Mouse (Mus musculus): ENCODE measurements around the gene Clec4a1. TPM values are rescaled to one million over a fixed set of nuclear protein-coding genes. Genes with fewer than 3 reads are reported as not detected.

The Clec4a1 gene
- 0.60 and 1.8 TPM in 2 replicates for polyA plus RNA-seq (2016; fragmentation: Nextera tagmentation; extraction: Ambion mirVana)

- 66% methylated on average over 4 of the region's 4 CpGs for WGBS
- no peaks in the 10 kb centered on the region for H3K27me3 ChIP-seq (ENCODE audit: insufficient read depth, poor library complexity, severe bottlenecking)
- no peak within 1 kb of the TSS for H3K4me3 ChIP-seq
These were observed at the start of gene Clec4a1 for GRCm38 (mm10) chr6:122921451-122921850. Gene Clec4a1 (plus strand): TSS chr6:122921848.

GRCm38 (mm10) chr6:122872800-122873199 is 48.8 kb upstream of the Clec4a1 start:
- 95% methylated on average over 5 of the region's 5 CpGs for WGBS

More at GRCm38 (mm10) chr6:122921451-122921850, at the start of gene Clec4a1:
- no peak within 1 kb of the TSS for H3K27ac ChIP-seq
- H3K4me1 ChIP-seq (replicated peaks) = no peaks in the 10 kb centered on the region
- no peaks in the 10 kb centered on the region for H3K36me3 ChIP-seq
- no peak for DNase-seq (ENCODE audit: low spot score)
- peaks cover under 1% of the 10 kb centered on the region; the same call in 1 of the 2 replicates for H3K9me3 ChIP-seq

GRCm38 (mm10) chr6:122873871-122874719 is 47.6 kb upstream of the Clec4a1 start, which contains the start of gene Necap1:
Gene Necap1 (plus strand): TSS chr6:122874474.
- Histone ChIP-seq H3K27ac (peak within 1 kb of the TSS; percentile 95), H3K4me1 (replicated peaks) (peaks cover 10% of the 10 kb centered on the region), H3K4me3 (peak within 1 kb of the TSS; percentile 89), H3K27me3 (ENCODE audit: insufficient read depth, poor library complexity, severe bottlenecking) (0 out of 2 replicates have a peak, but pooled peaks cover 3% of the 10 kb centered on the region), H3K9me3 (no peaks in the 10 kb centered on the region), H3K36me3 (peaks cover 24% of the 10 kb centered on the region)
- 8% methylated on average over 43 of the region's 43 CpGs for WGBS
- DNase-seq (ENCODE audit: low spot score) = peak; percentile 96

More at GRCm38 (mm10) chr6:122872800-122873199, 48.8 kb upstream of the Clec4a1 start:
- H3K27ac ChIP-seq = no peak overlapping the region
- 0 out of 2 replicates have a peak, but pooled peaks cover 3% of the 10 kb centered on the region for H3K27me3 ChIP-seq (ENCODE audit: insufficient read depth, poor library complexity, severe bottlenecking)
- no peak overlapping the region for H3K4me3 ChIP-seq
- no peak for DNase-seq (ENCODE audit: low spot score)
- peaks cover 12% of the 10 kb centered on the region; the same call in 1 of the 2 replicates for H3K36me3 ChIP-seq
- no peaks in the 10 kb centered on the region for H3K9me3 ChIP-seq
- peaks cover 10% of the 10 kb centered on the region for H3K4me1 ChIP-seq (replicated peaks)

- Histone ChIP-seq H3K36me3 (peaks cover 31% of the 10 kb centered on the region), H3K27ac (peak overlapping the region; percentile 95), H3K4me1 (replicated peaks) (peaks cover 10% of the 10 kb centered on the region), H3K27me3 (ENCODE audit: insufficient read depth, poor library complexity, severe bottlenecking) (0 out of 2 replicates have a peak, but pooled peaks cover 3% of the 10 kb centered on the region), H3K4me3 (peak overlapping the region; percentile 89), H3K9me3 (no peaks in the 10 kb centered on the region)
- under 1% methylated on average over 31 of the region's 31 CpGs for WGBS
- no peak for DNase-seq (ENCODE audit: low spot score)
These were observed 46.8 kb upstream of the Clec4a1 start for GRCm38 (mm10) chr6:122874720-122875389.

GRCm38 (mm10) chr6:122879141-122879735 is 42.4 kb upstream of the Clec4a1 start:
- Histone ChIP-seq H3K4me1 (replicated peaks) (peaks cover 10% of the 10 kb centered on the region), H3K27me3 (ENCODE audit: insufficient read depth, poor library complexity, severe bottlenecking) (no peaks in the 10 kb centered on the region), H3K4me3 (no peak overlapping the region), H3K27ac (no peak overlapping the region), H3K9me3 (no peaks in the 10 kb centered on the region), H3K36me3 (peaks cover 75% of the 10 kb centered on the region)
- no peak for DNase-seq (ENCODE audit: low spot score)
- 95% methylated on average over 7 of the region's 7 CpGs for WGBS

GRCm38 (mm10) chr6:122879781-122880505 is 41.7 kb upstream of the Clec4a1 start:
- Histone ChIP-seq H3K36me3 (peaks cover 82% of the 10 kb centered on the region), H3K9me3 (no peaks in the 10 kb centered on the region), H3K4me3 (no peak overlapping the region), H3K4me1 (replicated peaks) (peaks cover 10% of the 10 kb centered on the region), H3K27me3 (ENCODE audit: insufficient read depth, poor library complexity, severe bottlenecking) (no peaks in the 10 kb centered on the region), H3K27ac (no peak overlapping the region)
- WGBS = 91% methylated on average over 7 of the region's 7 CpGs
- no peak for DNase-seq (ENCODE audit: low spot score)

DNA sequence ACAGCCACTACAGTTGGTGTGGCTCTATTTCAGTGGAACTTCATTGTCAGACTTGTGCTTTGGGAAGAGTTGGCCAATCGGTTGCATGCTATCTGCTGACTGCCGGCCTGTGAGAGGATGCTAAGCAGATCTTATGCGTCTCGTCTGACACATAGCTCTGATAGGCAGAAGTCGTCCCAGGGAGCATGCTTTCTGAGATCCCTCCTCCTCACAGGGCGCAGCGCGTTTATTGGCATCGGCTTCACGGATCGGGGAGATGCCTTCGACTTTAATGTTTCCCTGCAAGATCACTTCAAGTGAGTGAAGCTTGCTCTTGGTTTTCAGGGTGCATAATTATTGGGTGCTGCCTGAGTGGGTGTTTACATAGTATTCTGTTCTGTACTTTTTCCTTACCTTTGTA is 40.4 kb upstream of the Clec4a1 start:
- DNase-seq (ENCODE audit: low spot score) = no peak
- Histone ChIP-seq H3K4me1 (replicated peaks) (no peaks in the 10 kb centered on the region), H3K27me3 (ENCODE audit: insufficient read depth, poor library complexity, severe bottlenecking) (no peaks in the 10 kb centered on the region), H3K4me3 (no peak overlapping the region), H3K9me3 (no peaks in the 10 kb centered on the region), H3K36me3 (peaks cover 93% of the 10 kb centered on the region), H3K27ac (no peak overlapping the region)
- WGBS = 95% methylated on average over 12 of the region's 12 CpGs

- peaks cover 100% of the 10 kb centered on the region for H3K36me3 ChIP-seq
These were observed 38.0 kb upstream of the Clec4a1 start for GRCm38 (mm10) chr6:122883603-122884002.

DNA sequence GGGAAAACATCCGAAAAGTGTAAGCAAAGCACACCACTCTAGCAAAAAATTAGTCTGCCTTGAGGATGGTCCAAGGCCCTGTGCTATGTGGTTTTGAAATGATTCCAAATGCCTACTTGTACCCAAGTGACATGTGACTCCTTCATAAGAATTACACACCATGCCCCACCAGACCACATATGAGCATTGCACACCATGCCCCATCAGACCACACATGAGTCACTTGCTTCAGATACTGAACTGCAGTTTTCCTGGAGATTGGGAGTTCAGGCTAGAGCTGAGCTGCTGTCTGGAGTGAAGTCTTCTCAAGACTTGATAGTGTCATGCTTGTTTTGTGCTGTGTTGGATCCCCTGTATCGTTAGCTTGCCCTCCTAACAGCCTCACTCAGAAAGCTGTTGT is 32.0 kb upstream of the Clec4a1 start:
- 90% methylated on average over 2 of the region's 2 CpGs for WGBS
- no peaks in the 10 kb centered on the region for H3K4me1 ChIP-seq (replicated peaks)

More at GRCm38 (mm10) chr6:122883603-122884002, 38.0 kb upstream of the Clec4a1 start:
- H3K4me3 ChIP-seq = no peak overlapping the region
- no peak for DNase-seq (ENCODE audit: low spot score)
- H3K4me1 ChIP-seq (replicated peaks) = no peaks in the 10 kb centered on the region
- H3K27ac ChIP-seq = no peak overlapping the region
- H3K9me3 ChIP-seq = no peaks in the 10 kb centered on the region
- WGBS = 96% methylated on average over 9 of the region's 9 CpGs
- H3K27me3 ChIP-seq (ENCODE audit: insufficient read depth, poor library complexity, severe bottlenecking) = no peaks in the 10 kb centered on the region

GRCm38 (mm10) chr6:122892442-122893049 is 29.1 kb upstream of the Clec4a1 start:
- Histone ChIP-seq H3K27ac (no peak overlapping the region), H3K4me1 (replicated peaks) (no peaks in the 10 kb centered on the region), H3K27me3 (ENCODE audit: insufficient read depth, poor library complexity, severe bottlenecking) (no peaks in the 10 kb centered on the region), H3K4me3 (no peak overlapping the region), H3K9me3 (no peaks in the 10 kb centered on the region), H3K36me3 (peaks cover 54% of the 10 kb centered on the region)
- DNase-seq (ENCODE audit: low spot score) = peak; percentile 53
- 12% methylated on average over 2 of the region's 2 CpGs for WGBS

More for the DNA sequence above, 32.0 kb upstream of the Clec4a1 start:
- no peak for DNase-seq (ENCODE audit: low spot score)
- Histone ChIP-seq H3K27me3 (ENCODE audit: insufficient read depth, poor library complexity, severe bottlenecking) (no peaks in the 10 kb centered on the region), H3K9me3 (no peaks in the 10 kb centered on the region), H3K36me3 (peaks cover 68% of the 10 kb centered on the region), H3K4me3 (no peak overlapping the region), H3K27ac (no peak overlapping the region)

GRCm38 (mm10) chr6:122919922-122920321 is 1.7 kb upstream of the Clec4a1 start:
- 89% methylated on average over 4 of the region's 4 CpGs for WGBS
- H3K4me1 ChIP-seq (replicated peaks) = no peaks in the 10 kb centered on the region

GRCm38 (mm10) chr6:122934845-122935244 is 13.2 kb downstream of the Clec4a1 start:
- Histone ChIP-seq H3K27ac (no peak overlapping the region), H3K4me3 (no peak overlapping the region), H3K27me3 (ENCODE audit: insufficient read depth, poor library complexity, severe bottlenecking) (no peaks in the 10 kb centered on the region), H3K36me3 (no peaks in the 10 kb centered on the region), H3K4me1 (replicated peaks) (no peaks in the 10 kb centered on the region), H3K9me3 (no peaks in the 10 kb centered on the region)
- no peak for DNase-seq (ENCODE audit: low spot score)
- 88% methylated on average over 3 of the region's 3 CpGs for WGBS

More at GRCm38 (mm10) chr6:122919922-122920321, 1.7 kb upstream of the Clec4a1 start:
- Histone ChIP-seq H3K27ac (no peak overlapping the region), H3K27me3 (ENCODE audit: insufficient read depth, poor library complexity, severe bottlenecking) (no peaks in the 10 kb centered on the region), H3K36me3 (no peaks in the 10 kb centered on the region), H3K4me3 (no peak overlapping the region), H3K9me3 (peaks cover 3% of the 10 kb centered on the region; the same call in 1 of the 2 replicates)
- no peak for DNase-seq (ENCODE audit: low spot score)
